Mouse (Mus musculus) MEL (cell line): ENCODE measurements around the gene Smg1. TPM values are rescaled to one million over a fixed set of nuclear protein-coding genes. Genes with fewer than 3 reads are reported as not detected.

Source experiments
- DNase-seq: peaks from one replicate; pipeline ENCODE4 v3.0.0; 2011; ENCODE audit warnings: low read depth, low spot score
- H3K27ac ChIP-seq: 2 replicates; pipeline ENCODE4 v1.5.1; 2012; ENCODE audit warnings: low read depth, mild to moderate bottlenecking, control low read depth, low read length, moderate library complexity; ENCODE audit not compliant: control insufficient read depth
- H3K27me3 ChIP-seq, 2 experiments: fragments of 150-350 bp in 1 of 2; sonication (generic) in 1 of 2; 2 replicates each; pipeline ENCODE4 v1.6.1; 2012; ENCODE audit warnings: low read length in 2 of 2, mild to moderate bottlenecking in 2 of 2, improper control_type of control experiment in 1 of 2, moderate library complexity in 1 of 2; ENCODE audit not compliant: insufficient read depth in 2 of 2, control insufficient read depth in 1 of 2
- H3K36me3 ChIP-seq, 2 experiments: 2 replicates each; pipeline ENCODE4 v1.6.1; 2012 to 2014; ENCODE audit warnings: low read length in 2 of 2, improper control_type of control experiment in 1 of 2, inconsistent platforms in 1 of 2, mild to moderate bottlenecking in 1 of 2; ENCODE audit not compliant: insufficient read depth in 2 of 2, control insufficient read depth in 1 of 2
- H3K4me1 ChIP-seq, 2 experiments: fragments of 150-350 bp in 1 of 2; sonication (generic) in 1 of 2; 2 replicates each; pipeline ENCODE4 v1.6.1; 2012; ENCODE audit warnings: low read length in 2 of 2, improper control_type of control experiment in 1 of 2, mild to moderate bottlenecking in 1 of 2; ENCODE audit not compliant: insufficient read depth in 2 of 2, control insufficient read depth in 1 of 2
- H3K4me3 ChIP-seq, 2 experiments: fragments of 150-350 bp in 1 of 2; sonication (generic) in 1 of 2; 2 replicates each; pipeline ENCODE4 v1.5.1; 2012; ENCODE audit warnings: low read depth in 2 of 2, low read length in 2 of 2, mild to moderate bottlenecking in 2 of 2, moderate library complexity in 2 of 2, control low read depth in 1 of 2, improper control_type of control experiment in 1 of 2; ENCODE audit not compliant: control insufficient read depth in 1 of 2, insufficient read depth in 1 of 2
- H3K79me2 ChIP-seq: 2 replicates; pipeline ENCODE4 v1.6.1; 2012; ENCODE audit warnings: mild to moderate bottlenecking, low read length, moderate library complexity; ENCODE audit not compliant: control insufficient read depth, poor library complexity, insufficient read depth
- H3K9ac ChIP-seq: 2 replicates; pipeline ENCODE4 v1.6.1; 2012; ENCODE audit warnings: low read depth, mild to moderate bottlenecking, control low read depth, low read length, moderate library complexity; ENCODE audit not compliant: control insufficient read depth, poor library complexity, severe bottlenecking
- H3K9me3 ChIP-seq: fragments of 150-350 bp; sonication (generic); replicated peaks from 2 replicates; pipeline ENCODE4 v1.6.1; 2012; ENCODE audit warnings: mild to moderate bottlenecking, low read length, improper control_type of control experiment, moderate library complexity; ENCODE audit not compliant: insufficient read depth
- BHLHE40 ChIP-seq: IDR thresholded peaks from 2 replicates; pipeline ENCODE4 v1.6.1; 2012; ENCODE audit warnings: low read depth, mild to moderate bottlenecking, inconsistent platforms, low read length, improper control_type of control experiment, borderline replicate concordance
- CTCF ChIP-seq, 3 experiments: IDR thresholded peaks in 2 of 3; conservative IDR thresholded peaks in 1 of 3; 2 replicates each; pipeline ENCODE4 v1.5.1; 2011 to 2012; ENCODE audit warnings: low read length in 3 of 3, low read depth in 2 of 3, mild to moderate bottlenecking in 2 of 3, improper control_type of control experiment in 1 of 3, inconsistent platforms in 1 of 3, mixed read lengths in 1 of 3, moderate library complexity in 1 of 3; ENCODE audit not compliant: control insufficient read depth in 1 of 3, insufficient read depth in 1 of 3, poor library complexity in 1 of 3, severe bottlenecking in 1 of 3
- E2F4 ChIP-seq: IDR thresholded peaks from 2 replicates; pipeline ENCODE4 v1.6.1; 2011; ENCODE audit warnings: low read depth, low read length, improper control_type of control experiment, borderline replicate concordance
- ETS1 ChIP-seq: IDR thresholded peaks from 2 replicates; pipeline ENCODE4 v1.6.1; 2012; ENCODE audit warnings: low read depth, mild to moderate bottlenecking, inconsistent platforms, low read length, improper control_type of control experiment, moderate library complexity
- GATA1 ChIP-seq: IDR thresholded peaks from 2 replicates; pipeline ENCODE4 v1.6.1; 2011; ENCODE audit warnings: low read depth, low read length, improper control_type of control experiment
- KAT2A ChIP-seq: conservative IDR thresholded peaks from 2 replicates; pipeline ENCODE4 v1.6.1; 2012; ENCODE audit warnings: low read depth, low read length, improper control_type of control experiment, inconsistent platforms
- MAFK ChIP-seq: IDR thresholded peaks from 2 replicates; pipeline ENCODE4 v1.6.1; 2011; ENCODE audit warnings: low read depth, mild to moderate bottlenecking, low read length, improper control_type of control experiment, borderline replicate concordance
- MEF2A ChIP-seq: IDR thresholded peaks from 2 replicates; pipeline ENCODE4 v1.6.1; 2014; ENCODE audit warnings: low read depth, mild to moderate bottlenecking, inconsistent platforms, low read length, improper control_type of control experiment; ENCODE audit not compliant: poor library complexity, insufficient replicate concordance, severe bottlenecking; ENCODE audit errors: extremely low read depth
- POLR2A ChIP-seq, 2 experiments: IDR thresholded peaks; 2 replicates each; pipeline ENCODE4 v1.6.1; 2011 to 2012; ENCODE audit warnings: low read length in 2 of 2, mild to moderate bottlenecking in 2 of 2, control low read depth in 1 of 2, improper control_type of control experiment in 1 of 2, low read depth in 1 of 2, moderate library complexity in 1 of 2; ENCODE audit not compliant: control insufficient read depth in 1 of 2, insufficient read depth in 1 of 2, poor library complexity in 1 of 2
- POLR2AphosphoS2 ChIP-seq: IDR thresholded peaks from 2 replicates; pipeline ENCODE4 v1.6.1; 2011; ENCODE audit warnings: low read length, improper control_type of control experiment
- POLR2AphosphoS5 ChIP-seq: IDR thresholded peaks from 2 replicates; pipeline ENCODE4 v1.6.1; 2012; ENCODE audit warnings: low read depth, borderline replicate concordance, mild to moderate bottlenecking, inconsistent platforms, low read length, moderate library complexity, mixed read lengths
- RAD21 ChIP-seq: IDR thresholded peaks from 2 replicates; pipeline ENCODE4 v1.6.1; 2011; ENCODE audit warnings: mild to moderate bottlenecking, low read depth, low read length, improper control_type of control experiment
- SIN3A ChIP-seq: IDR thresholded peaks from 2 replicates; pipeline ENCODE4 v1.6.1; 2012; ENCODE audit warnings: low read length, improper control_type of control experiment, inconsistent platforms
- SMC3 ChIP-seq: IDR thresholded peaks from 2 replicates; pipeline ENCODE4 v1.6.1; 2011; ENCODE audit warnings: low read depth, low read length, improper control_type of control experiment
- TBP ChIP-seq: IDR thresholded peaks from 2 replicates; pipeline ENCODE4 v1.8.0; 2011; ENCODE audit warnings: low read depth, low read length, improper control_type of control experiment
- TCF12 ChIP-seq: IDR thresholded peaks from 2 replicates; pipeline ENCODE4 v1.6.1; 2014; ENCODE audit warnings: low read depth, mild to moderate bottlenecking, inconsistent platforms, low read length, improper control_type of control experiment, moderate library complexity
- UBTF ChIP-seq: IDR thresholded peaks from 2 replicates; pipeline ENCODE4 v1.6.1; 2012; ENCODE audit warnings: low read depth, mild to moderate bottlenecking, inconsistent platforms, low read length, improper control_type of control experiment, moderate library complexity, borderline replicate concordance; ENCODE audit not compliant: insufficient read depth
- USF1 ChIP-seq: IDR thresholded peaks from 2 replicates; pipeline ENCODE4 v1.6.1; 2014; ENCODE audit warnings: low read depth, mild to moderate bottlenecking, inconsistent platforms, low read length, improper control_type of control experiment, moderate library complexity
- ZC3H11A ChIP-seq: IDR thresholded peaks from 2 replicates; pipeline ENCODE4 v1.6.1; 2012; ENCODE audit warnings: low read depth, mild to moderate bottlenecking, inconsistent platforms, low read length, improper control_type of control experiment
- ZKSCAN1 ChIP-seq: IDR thresholded peaks from 2 replicates; pipeline ENCODE4 v1.6.1; 2012; ENCODE audit warnings: low read depth, mild to moderate bottlenecking, inconsistent platforms, low read length, improper control_type of control experiment, moderate library complexity
- ZMIZ1 ChIP-seq: IDR thresholded peaks from 2 replicates; pipeline ENCODE4 v1.6.1; 2012; ENCODE audit warnings: low read depth, mild to moderate bottlenecking, inconsistent platforms, low read length, improper control_type of control experiment, moderate library complexity
- ZNF384 ChIP-seq: IDR thresholded peaks from 2 replicates; pipeline ENCODE4 v1.6.1; 2012; ENCODE audit warnings: low read depth, mild to moderate bottlenecking, inconsistent platforms, low read length, improper control_type of control experiment
- polyA plus RNA-seq, 2 experiments: library from polyadenylated mRNA; stranded (reverse) in 1 of 2; unstranded in 1 of 2; fragments of >175 nt in 1 of 2; fragments of >200 nt in 1 of 2; gene quantifications; 2 replicates each; pipeline versions ENCODE4 v1.2.1 to v1.2.4; 2012; ENCODE audit warnings: low replicate concordance in 2 of 2, low read depth in 1 of 2; ENCODE audit not compliant: insufficient read length in 2 of 2, insufficient read depth in 1 of 2, missing spikeins in 1 of 2
- total RNA-seq: library from RNA; depleted of rRNA; stranded (reverse); fragments of 300-350 nt; gene quantifications from 2 replicates; pipeline ENCODE4 v1.2.3, GENCODE M21; 2012

Smg1 gene
- total and polyA plus RNA-seq, 3 experiments, result 24.2 to 49.6 (median 32.6) TPM

DNA sequence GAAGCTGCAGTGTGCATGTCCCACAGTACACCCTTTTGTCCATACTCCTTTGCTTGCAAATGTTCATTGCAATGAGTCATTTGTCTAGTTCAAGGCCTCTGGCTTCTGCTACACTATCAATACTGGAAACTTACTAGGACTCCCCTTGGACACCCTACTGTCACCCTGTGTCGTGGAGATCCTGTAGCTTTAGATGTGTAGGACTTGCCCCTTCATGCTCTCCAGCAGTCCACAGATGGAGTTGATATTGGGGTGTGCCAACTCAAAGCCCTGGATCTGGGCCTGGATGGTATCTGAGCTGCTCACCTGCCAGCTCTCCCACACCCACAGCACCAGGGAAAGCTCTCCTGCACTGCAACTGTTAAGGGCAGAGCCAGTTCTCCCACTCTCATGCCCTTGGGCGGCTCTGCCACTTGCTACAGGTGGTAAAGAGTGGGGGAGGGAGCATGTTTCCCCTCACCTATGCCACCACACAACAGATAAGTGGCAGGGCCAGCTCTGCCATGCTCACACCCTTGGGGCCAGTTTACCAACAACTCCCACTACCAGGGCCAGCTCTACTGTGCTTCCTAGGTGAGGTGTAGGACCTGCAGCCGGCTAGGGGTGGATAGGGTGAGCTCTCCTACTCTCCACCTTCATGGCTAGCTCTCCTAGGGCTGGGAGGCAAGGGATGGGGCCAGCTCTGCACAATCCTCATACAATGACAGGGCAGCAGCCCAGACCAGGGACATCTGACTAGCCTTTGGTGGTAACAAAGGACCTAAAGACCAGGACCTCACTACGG, 140.6 kb downstream of the Smg1 start:
- Histone ChIP-seq H3K4me3 (no peak overlapping the region), H3K27me3 (no peaks in the 10 kb centered on the region; a peak in 1 of 4 replicates), H3K9ac (no peak overlapping the region), H3K9me3 (no peaks in the 10 kb centered on the region), H3K27ac (peak overlapping the region; percentile 13; the same call in 1 of the 2 replicates), H3K4me1 (peaks cover 0 to 20% of the 10 kb centered on the region in 2 experiments; a peak in 2 of 4 replicates), H3K79me2 (peaks cover 2% of the 10 kb centered on the region; the same call in 1 of the 2 replicates), H3K36me3 (peaks cover 2 to 33% of the 10 kb centered on the region in 2 experiments; a peak in 3 of 4 replicates)
- DNase-seq, result peak; percentile 54
- peak; percentile 28; the same call in 1 of the 2 replicates for TF ChIP-seq POLR2AphosphoS2
- TF ChIP-seq KAT2A, result no peak
- TF ChIP-seq POLR2A (IDR thresholded peaks at IDR 0.05; ENCODE audit: control insufficient read depth in 1 of 2, insufficient read depth in 1 of 2, low read depth in 1 of 2, low read length in 2 of 2, poor library complexity in 1 of 2), result peak in 1 of 2 experiments; percentile 26; a peak in 1 of 4 replicates
- TF ChIP-seq POLR2AphosphoS5, result peak; percentile 44; the same call in 1 of the 2 replicates
- TF ChIP-seq BHLHE40, result no peak
- no peak for TF ChIP-seq CTCF (IDR thresholded peaks at IDR 0.05 in 2 of 3, conservative IDR thresholded peaks at IDR 0.05 in 1 of 3; ENCODE audit: control insufficient read depth in 1 of 3, insufficient read depth in 1 of 3, low read depth in 2 of 3, low read length in 3 of 3, poor library complexity in 1 of 3, severe bottlenecking in 1 of 3)
- TF ChIP-seq ZKSCAN1, result no peak

GRCm38 (mm10) chr7:118102231-118102630, 141.2 kb downstream of the Smg1 start:
- Histone ChIP-seq H3K79me2 (no peaks in the 10 kb centered on the region), H3K27me3 (no peaks in the 10 kb centered on the region; a peak in 1 of 4 replicates), H3K4me3 (no peak overlapping the region), H3K27ac (no peak overlapping the region), H3K4me1 (peaks cover 0 to 18% of the 10 kb centered on the region in 2 experiments; a peak in 2 of 4 replicates), H3K36me3 (peaks cover 2 to 27% of the 10 kb centered on the region in 2 experiments; a peak in 3 of 4 replicates), H3K9me3 (no peaks in the 10 kb centered on the region), H3K9ac (no peak overlapping the region)
- DNase-seq, result peak; percentile 86
- peak; percentile 75 for TF ChIP-seq ZC3H11A
- no peak for TF ChIP-seq ZMIZ1
- peak; percentile 88 for TF ChIP-seq RAD21
- TF ChIP-seq E2F4, result no peak
- TF ChIP-seq SMC3, result peak; percentile 79
- TF ChIP-seq CTCF (IDR thresholded peaks at IDR 0.05 in 2 of 3, conservative IDR thresholded peaks at IDR 0.05 in 1 of 3; ENCODE audit: control insufficient read depth in 1 of 3, insufficient read depth in 1 of 3, low read depth in 2 of 3, low read length in 3 of 3, poor library complexity in 1 of 3, severe bottlenecking in 1 of 3), result peak; percentile 57 to 95 (median 81)
- peak; percentile 22; the same call in 1 of the 2 replicates for TF ChIP-seq SIN3A

DNA sequence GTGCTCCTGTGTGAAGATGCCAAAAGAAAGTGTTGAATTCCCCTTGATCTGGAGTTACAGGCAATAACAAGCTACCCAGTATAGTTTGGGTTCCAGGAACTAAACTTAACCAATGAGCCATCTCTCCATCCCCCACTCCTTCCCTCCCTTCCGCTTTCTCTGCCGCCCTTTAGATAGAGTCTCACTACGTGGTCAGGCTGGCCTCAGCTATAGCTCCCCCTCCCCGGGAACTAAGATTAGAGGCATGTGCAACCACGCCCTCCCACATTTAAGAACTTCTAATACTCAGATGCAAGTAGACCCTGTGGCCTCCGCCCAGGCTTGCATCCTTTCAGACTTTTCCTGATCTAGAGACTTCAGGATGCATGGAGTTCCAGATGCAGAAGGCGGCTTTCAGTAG, 145.9 kb downstream of the Smg1 start:
- Histone ChIP-seq H3K4me1 (no peaks in the 10 kb centered on the region; a peak in 1 of 4 replicates), H3K36me3 (no peaks in the 10 kb centered on the region), H3K27me3 (no peaks in the 10 kb centered on the region; a peak in 1 of 4 replicates), H3K79me2 (no peaks in the 10 kb centered on the region), H3K4me3 (no peak overlapping the region), H3K27ac (no peak overlapping the region), H3K9ac (no peak overlapping the region), H3K9me3 (no peaks in the 10 kb centered on the region)
- no peak for DNase-seq
- TF ChIP-seq MEF2A (no peak), KAT2A (no peak), TBP (no peak), ZNF384 (no peak), UBTF (no peak), GATA1 (no peak), ETS1 (no peak), POLR2AphosphoS5 (no peak), MAFK (no peak), POLR2A (IDR thresholded peaks at IDR 0.05; ENCODE audit: control insufficient read depth in 1 of 2, insufficient read depth in 1 of 2, low read depth in 1 of 2, low read length in 2 of 2, poor library complexity in 1 of 2) (no peak), USF1 (no peak), TCF12 (no peak), CTCF (IDR thresholded peaks at IDR 0.05 in 2 of 3, conservative IDR thresholded peaks at IDR 0.05 in 1 of 3; ENCODE audit: control insufficient read depth in 1 of 3, insufficient read depth in 1 of 3, low read depth in 2 of 3, low read length in 3 of 3, poor library complexity in 1 of 3, severe bottlenecking in 1 of 3) (no peak)
